Mouse (Mus musculus) neural tube, embryonic 14.5 days (tissue): ENCODE measurements around the gene Jam2. TPM values are rescaled to one million over a fixed set of nuclear protein-coding genes. Genes with fewer than 3 reads are reported as not detected.
A peak's percentile ranks its signal among the peaks of the same experiment; 100 is the strongest.

Experiments
- ATAC-seq: fragments of 200-750 bp; cut with Nextera tagmentation; 2 replicates; pipeline ENCODE4 v1.8.0; 2017; ENCODE audit warnings: low read depth, mild to moderate bottlenecking, moderate TSS enrichment, moderate library complexity
- H3K27ac ChIP-seq: fragments of 300-500 bp; sonication (generic); 2 replicates; pipeline ENCODE4 v1.5.1; 2014; ENCODE audit warnings: low read depth, mild to moderate bottlenecking, control low read depth, low read length, moderate library complexity, mixed read lengths
- H3K27me3 ChIP-seq: fragments of 300-500 bp; sonication (generic); 2 replicates; pipeline ENCODE4 v1.6.1; 2014; ENCODE audit warnings: low read length; ENCODE audit not compliant: control insufficient read depth, insufficient read depth
- H3K36me3 ChIP-seq: fragments of 300-500 bp; sonication (generic); 2 replicates; pipeline ENCODE4 v1.6.1; 2014; ENCODE audit warnings: low read length, mixed read lengths; ENCODE audit not compliant: control insufficient read depth, insufficient read depth
- H3K4me1 ChIP-seq: fragments of 300-500 bp; sonication (generic); 2 replicates; pipeline ENCODE4 v1.6.1; 2014; ENCODE audit warnings: low read length; ENCODE audit not compliant: control insufficient read depth, insufficient read depth
- H3K4me2 ChIP-seq: fragments of 300-500 bp; sonication (generic); 2 replicates; pipeline ENCODE4 v1.6.1; 2014; ENCODE audit warnings: mild to moderate bottlenecking, low read depth, low read length, control low read depth
- H3K4me3 ChIP-seq: fragments of 300-500 bp; sonication (generic); 2 replicates; pipeline ENCODE4 v1.5.1; 2014; ENCODE audit warnings: low read depth, low read length, control low read depth, mixed read lengths
- H3K9ac ChIP-seq: fragments of 300-500 bp; sonication (generic); replicated peaks from 2 replicates; pipeline ENCODE4 v1.6.1; 2014; ENCODE audit warnings: low read depth, mild to moderate bottlenecking, control low read depth, low read length, mixed read lengths
- H3K9me3 ChIP-seq: fragments of 300-500 bp; sonication (generic); 2 replicates; pipeline ENCODE4 v1.6.1; 2016; ENCODE audit warnings: low read length; ENCODE audit not compliant: control insufficient read depth
- WGBS: fragments of 180-500 bp; shearing (Covaris S2); extraction: QIAGEN DNeasy Blood & Tissue Kit; methylation state at CpG from one replicate; pipeline ENCODE4 v1.1.7; 2014; 5-methylcytosine and 5-hydroxymethylcytosine counted together
- polyA plus RNA-seq: library from polyadenylated mRNA; unstranded; fragments of >200 nt; fragmentation: Nextera tagmentation; extraction: Ambion mirVana; gene quantifications from 2 replicates; pipeline ENCODE4 v1.2.1, GENCODE M21; 2014

Gene Jam2
- polyA plus RNA-seq, 1 experiment from 2014 or later, result 33.3 TPM

DNA sequence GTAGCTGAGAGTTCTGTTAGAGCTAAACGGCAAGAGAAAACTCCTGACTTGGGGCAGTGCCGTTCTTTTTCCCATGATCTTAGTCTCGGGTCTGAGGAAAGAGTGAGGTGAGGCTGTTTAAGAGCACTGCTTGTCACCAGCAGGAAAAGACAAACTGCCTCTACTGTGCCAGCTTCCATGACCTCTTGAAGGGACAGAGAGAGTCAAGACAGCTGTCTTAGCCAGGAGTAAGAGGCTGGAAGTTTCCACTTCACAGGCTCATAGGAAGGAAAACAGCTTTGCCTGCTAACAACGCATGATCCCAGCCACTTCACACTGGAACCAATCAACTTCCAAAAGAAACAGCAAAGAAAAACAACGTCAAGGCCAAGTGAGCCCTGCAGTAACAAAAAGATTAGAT lies 57.8 kb downstream of the Jam2 start:
- H3K4me2 ChIP-seq, result no peak overlapping the region
- H3K9ac ChIP-seq, result no peak overlapping the region
- no peaks in the 10 kb centered on the region for H3K27me3 ChIP-seq
- H3K9me3 ChIP-seq, result no peaks in the 10 kb centered on the region
- peaks cover 11% of the 10 kb centered on the region; the same call in 1 of the 2 replicates for H3K4me1 ChIP-seq
- no peak overlapping the region for H3K27ac ChIP-seq
- 94% methylated on average over 5 of the region's 5 CpGs for WGBS
- H3K36me3 ChIP-seq, result peaks cover 34% of the 10 kb centered on the region
- no peak overlapping the region for H3K4me3 ChIP-seq
- ATAC-seq, result no peak

GRCm38 (mm10) chr16:84832736-84833135 lies 58.8 kb downstream of the Jam2 start:
- Histone ChIP-seq H3K9me3 (no peaks in the 10 kb centered on the region), H3K4me3 (no peak overlapping the region), H3K27me3 (no peaks in the 10 kb centered on the region), H3K36me3 (peaks cover 27% of the 10 kb centered on the region), H3K4me1 (peaks cover 12% of the 10 kb centered on the region; the same call in 1 of the 2 replicates), H3K27ac (no peak overlapping the region), H3K9ac (no peak overlapping the region), H3K4me2 (no peak overlapping the region)
- 94% methylated on average over 5 of the region's 5 CpGs for WGBS
- ATAC-seq, result no peak

GRCm38 (mm10) chr16:84834344-84834743 lies 60.4 kb downstream of the Jam2 start:
- peaks cover 12% of the 10 kb centered on the region; the same call in 1 of the 2 replicates for H3K4me1 ChIP-seq
- H3K4me3 ChIP-seq, result peak overlapping the region; percentile 86
- peak; percentile 32; the same call in 1 of the 2 replicates for ATAC-seq
- peak overlapping the region; percentile 76 for H3K9ac ChIP-seq
- peak overlapping the region; percentile 53 for H3K4me2 ChIP-seq
- H3K27ac ChIP-seq, result peak overlapping the region; percentile 91
- H3K36me3 ChIP-seq, result peaks cover 18% of the 10 kb centered on the region
- H3K9me3 ChIP-seq, result no peaks in the 10 kb centered on the region
- under 1% methylated on average over 22 of the region's 22 CpGs for WGBS
- H3K27me3 ChIP-seq, result no peaks in the 10 kb centered on the region

DNA sequence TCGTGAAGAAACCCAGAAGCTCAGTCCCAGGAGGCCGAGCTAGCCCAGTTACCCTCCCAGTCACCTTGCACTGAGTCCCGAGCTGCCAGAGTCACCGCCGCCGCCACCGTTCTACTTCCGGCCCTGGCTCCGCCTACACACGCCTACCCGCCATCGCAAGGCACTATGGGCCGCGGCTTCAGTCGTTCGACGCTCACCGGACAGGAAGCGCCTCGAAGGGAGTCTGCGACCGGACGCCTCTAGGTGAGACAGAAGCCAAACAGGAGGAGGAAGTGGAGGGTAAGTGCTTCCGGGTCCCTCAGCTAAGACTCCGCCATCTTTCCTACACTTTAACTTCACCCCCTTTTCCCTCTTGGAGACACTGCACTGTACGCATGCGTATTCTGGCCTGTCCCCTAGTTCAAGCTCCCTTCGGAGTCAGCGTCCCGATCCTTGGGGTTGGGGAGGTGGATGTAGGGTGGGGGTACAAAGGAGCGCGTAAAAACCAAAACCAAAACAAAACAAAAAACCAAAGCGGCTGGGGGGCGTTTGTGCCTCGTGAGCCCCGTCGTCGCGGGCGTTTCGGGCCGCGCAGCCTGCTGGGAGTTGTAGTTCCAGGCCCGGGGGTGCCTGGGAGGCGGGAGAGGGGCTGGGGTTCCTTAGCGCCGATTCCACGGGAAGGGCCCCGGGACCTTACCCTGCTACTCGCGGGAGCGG lies 61.0 kb downstream of the Jam2 start, which contains the start of gene Gabpa:
Gabpa (plus strand) TSS at position 181 of the 696 bp plus-strand sequence.
- Histone ChIP-seq H3K4me3 (peak within 1 kb of the TSS; percentile 86), H3K9me3 (no peaks in the 10 kb centered on the region), H3K27ac (peak within 1 kb of the TSS; percentile 91), H3K27me3 (no peaks in the 10 kb centered on the region), H3K36me3 (peaks cover 15% of the 10 kb centered on the region), H3K4me2 (peak within 1 kb of the TSS; percentile 53), H3K4me1 (peaks cover 12% of the 10 kb centered on the region; the same call in 1 of the 2 replicates), H3K9ac (peak within 1 kb of the TSS; percentile 83)
- under 1% methylated on average over 52 of the region's 52 CpGs for WGBS
- peak; percentile 96 for ATAC-seq

DNA sequence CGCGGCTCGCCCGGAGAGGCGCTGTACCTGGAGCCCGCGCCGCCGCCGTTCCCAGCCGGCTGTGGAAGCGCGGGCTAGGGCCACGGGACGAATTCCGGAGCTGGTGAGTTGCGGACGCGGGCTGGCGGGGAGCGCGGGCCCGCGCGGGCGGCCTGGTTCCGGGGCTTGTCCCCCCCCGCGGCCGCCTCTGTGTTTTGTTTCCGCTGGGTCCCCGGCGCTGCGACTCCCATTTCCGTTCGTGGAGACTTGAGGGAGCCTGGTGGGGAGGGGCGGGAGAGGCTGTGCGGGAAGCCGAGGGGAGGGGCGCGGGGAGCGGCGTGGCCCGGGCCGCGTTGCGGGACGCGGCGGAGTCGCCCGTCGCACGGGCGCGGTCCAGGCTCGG lies 61.5 kb downstream of the Jam2 start, which contains the start of gene Atp5j:
Atp5j (minus strand) TSS at position 185 of the 382 bp plus-strand sequence.
- ATAC-seq, result peak; percentile 77
- H3K36me3 ChIP-seq, result peaks cover 14% of the 10 kb centered on the region

DNA sequence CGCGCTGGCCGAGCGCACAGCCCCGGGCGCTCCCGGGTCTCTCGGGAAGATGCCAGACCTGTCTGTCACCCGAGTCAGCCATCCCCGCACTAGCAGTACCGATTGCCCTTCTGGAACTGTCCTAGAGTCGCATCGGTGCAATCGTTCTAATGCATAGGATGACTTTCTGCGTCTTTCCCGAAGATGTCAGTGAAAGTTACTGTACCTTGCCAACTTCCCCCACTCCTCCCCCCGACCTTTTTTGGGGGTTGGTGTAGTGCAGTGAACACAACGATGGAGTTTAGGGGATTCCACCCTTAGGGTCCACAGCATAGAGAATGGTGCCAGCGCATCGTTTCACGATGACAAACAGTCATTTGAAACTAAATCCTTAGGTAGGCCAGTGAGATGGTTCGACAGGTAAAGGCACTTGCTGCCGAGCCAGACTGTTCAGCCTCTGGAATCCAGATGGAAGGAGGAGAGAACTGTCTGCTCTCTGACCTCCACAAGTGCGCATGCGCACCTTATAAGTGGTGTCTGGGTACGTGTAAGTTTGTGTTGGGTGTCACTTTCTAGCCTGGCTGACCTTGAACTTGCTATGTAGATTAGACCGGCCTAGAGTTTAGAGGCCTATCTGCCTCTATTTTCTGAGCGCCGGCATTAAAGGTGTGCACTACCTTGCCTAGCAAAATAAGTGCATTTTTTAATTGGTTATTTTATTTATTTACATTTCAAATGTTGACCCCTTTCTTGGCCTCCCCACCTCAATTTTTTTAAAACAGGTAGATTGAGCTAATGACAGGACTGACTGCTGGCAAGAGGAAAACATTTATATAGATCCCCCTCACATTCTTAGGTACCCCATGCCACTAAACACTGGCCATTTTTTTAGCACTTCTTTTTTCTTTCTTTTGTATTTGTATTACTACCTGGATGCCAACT lies 62.2 kb downstream of the Jam2 start:
- H3K4me2 ChIP-seq, result peak overlapping the region; percentile 53
- 9% methylated on average over 28 of the region's 29 CpGs for WGBS
- H3K4me1 ChIP-seq, result peaks cover 12% of the 10 kb centered on the region; the same call in 1 of the 2 replicates
- peak overlapping the region; percentile 86 for H3K4me3 ChIP-seq
- peak overlapping the region; percentile 83 for H3K9ac ChIP-seq
- H3K27ac ChIP-seq, result peak overlapping the region; percentile 91
- peak; percentile 3 for ATAC-seq
- no peaks in the 10 kb centered on the region for H3K27me3 ChIP-seq
- H3K36me3 ChIP-seq, result peaks cover 11% of the 10 kb centered on the region
- no peaks in the 10 kb centered on the region for H3K9me3 ChIP-seq

More for the DNA sequence above, 61.5 kb downstream of the Jam2 start, which contains the start of gene Atp5j:
- Histone ChIP-seq H3K9ac (peak within 1 kb of the TSS; percentile 83), H3K4me3 (peak within 1 kb of the TSS; percentile 86), H3K27ac (peak within 1 kb of the TSS; percentile 91), H3K4me2 (peak within 1 kb of the TSS; percentile 53), H3K9me3 (no peaks in the 10 kb centered on the region), H3K4me1 (peaks cover 12% of the 10 kb centered on the region; the same call in 1 of the 2 replicates), H3K27me3 (no peaks in the 10 kb centered on the region)
- under 1% methylated on average over 51 of the region's 57 CpGs for WGBS

GRCm38 (mm10) chr16:84838576-84838975 lies 64.7 kb downstream of the Jam2 start:
- H3K36me3 ChIP-seq, result peaks cover 9% of the 10 kb centered on the region
- no peak overlapping the region for H3K4me2 ChIP-seq
- no peak overlapping the region for H3K27ac ChIP-seq
- H3K27me3 ChIP-seq, result no peaks in the 10 kb centered on the region
- H3K4me3 ChIP-seq, result no peak overlapping the region
- WGBS, result 85% methylated on average over 2 of the region's 2 CpGs
- H3K4me1 ChIP-seq, result peaks cover 11% of the 10 kb centered on the region; the same call in 1 of the 2 replicates
- no peaks in the 10 kb centered on the region for H3K9me3 ChIP-seq
- H3K9ac ChIP-seq, result no peak overlapping the region
- no peak for ATAC-seq

GRCm38 (mm10) chr16:84853492-84853891 lies 79.6 kb downstream of the Jam2 start:
- H3K36me3 ChIP-seq, result peaks cover 41% of the 10 kb centered on the region
- H3K27ac ChIP-seq, result no peak overlapping the region
- no peaks in the 10 kb centered on the region for H3K27me3 ChIP-seq
- H3K4me2 ChIP-seq, result no peak overlapping the region
- no peaks in the 10 kb centered on the region for H3K9me3 ChIP-seq
- H3K4me3 ChIP-seq, result no peak overlapping the region
- 93% methylated on average over 6 of the region's 6 CpGs for WGBS
- no peak for ATAC-seq
- H3K9ac ChIP-seq, result no peak overlapping the region
- H3K4me1 ChIP-seq, result no peaks in the 10 kb centered on the region
